8 mouse cellular contexts compared by ENCODE assay signal in the genomic region with DNA sequence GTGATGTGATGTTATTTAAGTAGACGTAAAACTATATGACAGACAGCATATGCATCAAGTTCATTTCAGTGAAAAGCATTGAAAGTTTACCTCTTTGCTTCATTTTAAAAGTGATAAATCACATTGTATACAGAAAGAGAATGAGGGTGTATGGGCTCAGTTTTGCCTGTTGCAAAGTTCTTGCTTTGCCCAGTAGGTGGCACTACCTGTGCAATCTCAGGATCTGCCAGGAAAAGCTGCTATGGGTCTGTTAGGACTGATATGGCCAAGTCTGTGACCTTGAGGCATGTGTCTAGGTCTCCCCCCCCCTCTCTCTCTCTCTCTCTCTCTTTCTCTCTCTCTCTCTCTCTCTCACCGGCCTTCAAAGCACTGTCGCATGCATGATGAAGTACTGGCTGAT.
DNase-seq lines count a peak whose midpoint lies in the region; ATAC-seq and TF ChIP-seq lines count a peak whose summit lies in the region.

No protein-coding gene starts in this region.

- H3K9ac ChIP-seq in neural tube, embryonic 12.5 days = no peak overlapping the region
- no peak overlapping the region for H3K9ac ChIP-seq in neural tube, embryonic 15.5 days (replicated peaks)

- intact Hi-C loops in gastrocnemius, adult 2 months (cut with DNase I) = no loop called here

- no peak for TF ChIP-seq POLR2A in cortical plate, adult 2 months (IDR thresholded peaks at IDR 0.05; ENCODE audit: extremely low read depth, insufficient read depth, low read length)

- H3K27me3 ChIP-seq in neural tube, embryonic 12.5 days (replicated peaks) = no peaks in the 10 kb centered on the region
- H3K27me3 ChIP-seq in neural tube, embryonic 15.5 days (replicated peaks) = no peaks in the 10 kb centered on the region

- peak; percentile 44; the same call in 1 of the 2 replicates for TF ChIP-seq CTCF in gastrocnemius, adult 2 months (IDR thresholded peaks at IDR 0.05)
- TF ChIP-seq CTCF in cortical plate, adult 2 months (IDR thresholded peaks at IDR 0.05; ENCODE audit: extremely low read depth, insufficient read depth, low read length) = peak; percentile 65

- 0 out of 2 replicates have a peak, but pooled peaks have one; percentile 53 for ATAC-seq in neural tube, embryonic 12.5 days (ENCODE audit: low FRiP score, low read depth)
- no peak for ATAC-seq in neural tube, embryonic 15.5 days (ENCODE audit: low FRiP score)

- DNase-seq in gastrocnemius, adult 2 months = no peak
- no peak for DNase-seq in gastrocnemius, postnatal 25 days
- DNase-seq in layer of hippocampus, postnatal 10 days (ENCODE audit: low spot score in 2 of 2) = peak; percentile 13 to 19
- DNase-seq in spleen, adult 12 weeks (ENCODE audit: low spot score) = no peak
- no peak for DNase-seq in ovary, postnatal 36 days (ENCODE audit: low spot score)

- no peak overlapping the region for H3K27ac ChIP-seq in gastrocnemius, adult 2 months
- no peak overlapping the region for H3K27ac ChIP-seq in neural tube, embryonic 12.5 days
- no peak overlapping the region for H3K27ac ChIP-seq in neural tube, embryonic 15.5 days (replicated peaks)
- H3K27ac ChIP-seq in cortical plate, adult 2 months (ENCODE audit: insufficient read depth, low read length) = no peak overlapping the region

- no peaks in the 10 kb centered on the region for H3K4me1 ChIP-seq in neural tube, embryonic 12.5 days
- no peaks in the 10 kb centered on the region for H3K4me1 ChIP-seq in neural tube, embryonic 15.5 days
- no peaks in the 10 kb centered on the region for H3K4me1 ChIP-seq in cortical plate, adult 2 months (ENCODE audit: control insufficient read depth, insufficient read depth, low read length)

- H3K4me3 ChIP-seq in gastrocnemius, adult 2 months = no peak overlapping the region
- H3K4me3 ChIP-seq in neural tube, embryonic 12.5 days = no peak overlapping the region
- H3K4me3 ChIP-seq in neural tube, embryonic 15.5 days (replicated peaks) = no peak overlapping the region
- no peak overlapping the region for H3K4me3 ChIP-seq in cortical plate, adult 2 months (ENCODE audit: insufficient read depth, low read length)

- H3K9me3 ChIP-seq in neural tube, embryonic 12.5 days = no peaks in the 10 kb centered on the region
- no peaks in the 10 kb centered on the region for H3K9me3 ChIP-seq in neural tube, embryonic 15.5 days (replicated peaks)

- H3K36me3 ChIP-seq in neural tube, embryonic 12.5 days = no peaks in the 10 kb centered on the region
- no peaks in the 10 kb centered on the region for H3K36me3 ChIP-seq in neural tube, embryonic 15.5 days

- H3K4me2 ChIP-seq in neural tube, embryonic 12.5 days (replicated peaks) = no peak overlapping the region
- H3K4me2 ChIP-seq in neural tube, embryonic 15.5 days = no peak overlapping the region

- WGBS in neural tube, embryonic 12.5 days = 70% methylated on average over 3 of the region's 3 CpGs
- 73% methylated on average over 3 of the region's 3 CpGs for WGBS in neural tube, embryonic 15.5 days

Comparison
In these comparisons a context has a peak if more than half of its experiments do, and no peak if none do; other contexts are left out.
1. DNase-seq: peak in layer of hippocampus, postnatal 10 days (2 of 2); none in gastrocnemius, adult 2 months (single experiment), gastrocnemius, postnatal 25 days (single experiment), spleen, adult 12 weeks (single experiment) and ovary, postnatal 36 days (single experiment).